Mouse (Mus musculus): ENCODE results near the gene Rsrc1.
A peak's percentile ranks its signal among the peaks of the same experiment; 100 is the strongest.

Rsrc1 gene

GRCm38 (mm10) chr3:66981101-66981661, at the start of gene Rsrc1:
TSS of gene Rsrc1 (plus strand) at chr3:66981390.
- DNase-seq (ENCODE audit: low read depth, low spot score), result peak; percentile 43

- no peak for DNase-seq (ENCODE audit: low read depth, low spot score)
Observed at GRCm38 (mm10) chr3:66939675-66940074, 41.5 kb upstream of the Rsrc1 start.

GRCm38 (mm10) chr3:66955126-66955525, 26.1 kb upstream of the Rsrc1 start:
- no peak for DNase-seq (ENCODE audit: low read depth, low spot score)

- no peak for DNase-seq (ENCODE audit: low read depth, low spot score)
Observed at GRCm38 (mm10) chr3:66959972-66960371, 21.2 kb upstream of the Rsrc1 start.

GRCm38 (mm10) chr3:66964884-66965283, 16.3 kb upstream of the Rsrc1 start:
- DNase-seq (ENCODE audit: low read depth, low spot score), result no peak

- DNase-seq (ENCODE audit: low read depth, low spot score), result no peak
Observed at GRCm38 (mm10) chr3:66967508-66967907, 13.7 kb upstream of the Rsrc1 start.

GRCm38 (mm10) chr3:66970261-66970660, 10.9 kb upstream of the Rsrc1 start:
- no peak for DNase-seq (ENCODE audit: low read depth, low spot score)

GRCm38 (mm10) chr3:66970661-66971331, 10.4 kb upstream of the Rsrc1 start:
- DNase-seq (ENCODE audit: low read depth, low spot score), result no peak

- DNase-seq (ENCODE audit: low read depth, low spot score), result no peak
Observed at GRCm38 (mm10) chr3:66972191-66972950, 8.8 kb upstream of the Rsrc1 start.

- peak; percentile 65 for DNase-seq (ENCODE audit: low read depth, low spot score)
Observed at GRCm38 (mm10) chr3:66973391-66973943, 7.7 kb upstream of the Rsrc1 start.

GRCm38 (mm10) chr3:66974501-66974900, 6.7 kb upstream of the Rsrc1 start:
- DNase-seq (ENCODE audit: low read depth, low spot score), result no peak

GRCm38 (mm10) chr3:66976889-66977615, 4.1 kb upstream of the Rsrc1 start:
- no peak for DNase-seq (ENCODE audit: low read depth, low spot score)

GRCm38 (mm10) chr3:66977811-66978456, 3.3 kb upstream of the Rsrc1 start:
- DNase-seq (ENCODE audit: low read depth, low spot score), result peak; percentile 10

- DNase-seq (ENCODE audit: low read depth, low spot score), result peak; percentile 9
Observed at GRCm38 (mm10) chr3:66978457-66979381, 2.5 kb upstream of the Rsrc1 start.

- DNase-seq (ENCODE audit: low read depth, low spot score), result no peak
Observed at GRCm38 (mm10) chr3:66979491-66979890, 1.7 kb upstream of the Rsrc1 start.

GRCm38 (mm10) chr3:66980111-66980975, 847 bp upstream of the Rsrc1 start:
- DNase-seq (ENCODE audit: low read depth, low spot score), result no peak

GRCm38 (mm10) chr3:66981706-66982105, 516 bp downstream of the Rsrc1 start, which contains the start of gene Shox2:
TSS of gene Shox2 (minus strand) at chr3:66981771.
- peak; percentile 23 for DNase-seq (ENCODE audit: low read depth, low spot score)

GRCm38 (mm10) chr3:66982181-66982911, 1.2 kb downstream of the Rsrc1 start:
- DNase-seq (ENCODE audit: low read depth, low spot score), result peak; percentile 70

Data from CD4-positive helper T cell, adult 2 months (primary cell).